Mouse (Mus musculus) kidney, adult 2 months (tissue): ENCODE data around the gene Fars2. TPM values are rescaled to one million over a fixed set of nuclear protein-coding genes. Genes with fewer than 3 reads are reported as not detected.

Experiments used
- DNase-seq: peaks from one replicate; pipeline ENCODE4 v3.0.0; 2021
- H3K27ac ChIP-seq: fragments of 200-500 bp; 2 replicates; pipeline ENCODE4 v1.5.1; 2012; ENCODE audit warnings: low read depth, low read length, control low read depth, inconsistent platforms; ENCODE audit not compliant: insufficient read depth
- H3K27me3 ChIP-seq: fragments of 200-500 bp; replicated peaks from 2 replicates; pipeline ENCODE4 v1.6.1; 2012; ENCODE audit warnings: mild to moderate bottlenecking, moderate library complexity, low read length, inconsistent platforms; ENCODE audit not compliant: control insufficient read depth, insufficient read depth
- H3K36me3 ChIP-seq: fragments of 200-500 bp; 2 replicates; pipeline ENCODE4 v1.6.1; 2012; ENCODE audit warnings: mild to moderate bottlenecking, moderate library complexity, low read length, inconsistent platforms; ENCODE audit not compliant: control insufficient read depth, insufficient read depth
- H3K4me1 ChIP-seq: fragments of 200-500 bp; 2 replicates; pipeline ENCODE4 v1.6.1; 2011; ENCODE audit warnings: low read length; ENCODE audit not compliant: control insufficient read depth, insufficient read depth
- H3K4me3 ChIP-seq: fragments of 200-500 bp; 2 replicates; pipeline ENCODE4 v1.5.1; 2011; ENCODE audit warnings: mild to moderate bottlenecking, low read depth, low read length, control low read depth; ENCODE audit not compliant: insufficient read depth
- CTCF ChIP-seq: fragments of 200-500 bp; conservative IDR thresholded peaks from 2 replicates; pipeline ENCODE4 v1.5.1; 2011; ENCODE audit warnings: low read depth, mild to moderate bottlenecking, control low read depth, low read length, moderate library complexity, mixed read lengths; ENCODE audit not compliant: insufficient read depth, insufficient read length
- POLR2A ChIP-seq: fragments of 200-500 bp; IDR thresholded peaks from one replicate; pipeline ENCODE4 v1.6.1; 2011; ENCODE audit warnings: low read depth, low read length, control low read depth
- WGBS: fragments of 180-500 bp; shearing (Covaris S2); methylation state at CpG from one replicate; pipeline ENCODE4 v1.1.7; 2018; 5-methylcytosine and 5-hydroxymethylcytosine counted together
- polyA plus RNA-seq: library from polyadenylated mRNA; depleted of rRNA; stranded (reverse); fragments of >200 nt; gene quantifications from 2 replicates; pipeline ENCODE4 v1.2.3, GENCODE M21; 2012

Gene Fars2
- polyA plus RNA-seq, 1 experiment, result 99.1 TPM

GRCm38 (mm10) chr13:36477648-36478047, 360.4 kb downstream of the Fars2 start:
- Histone ChIP-seq H3K4me3 (no peak overlapping the region), H3K36me3 (no peaks in the 10 kb centered on the region), H3K27ac (no peak overlapping the region), H3K27me3 (no peaks in the 10 kb centered on the region), H3K4me1 (no peaks in the 10 kb centered on the region)
- WGBS, result 70% methylated on average over 5 of the region's 5 CpGs
- no peak for DNase-seq
- TF ChIP-seq CTCF, result no peak
- no peak for TF ChIP-seq POLR2A

GRCm38 (mm10) chr13:36478243-36478642, 361.0 kb downstream of the Fars2 start:
- no peak overlapping the region for H3K4me3 ChIP-seq
- no peak for DNase-seq
- no peaks in the 10 kb centered on the region for H3K36me3 ChIP-seq
- H3K4me1 ChIP-seq, result no peaks in the 10 kb centered on the region
- no peaks in the 10 kb centered on the region for H3K27me3 ChIP-seq
- H3K27ac ChIP-seq, result no peak overlapping the region
- TF ChIP-seq CTCF, result no peak
- TF ChIP-seq POLR2A, result no peak
- 82% methylated on average over 3 of the region's 3 CpGs for WGBS

- H3K27ac ChIP-seq, result no peak overlapping the region
- peaks cover 2% of the 10 kb centered on the region; the same call in 1 of the 2 replicates for H3K4me1 ChIP-seq
- no peaks in the 10 kb centered on the region for H3K36me3 ChIP-seq
- 95% methylated on average over 2 of the region's 2 CpGs for WGBS
- no peaks in the 10 kb centered on the region for H3K27me3 ChIP-seq
- no peak overlapping the region for H3K4me3 ChIP-seq
- DNase-seq, result no peak
- no peak for TF ChIP-seq CTCF
- no peak for TF ChIP-seq POLR2A
These were observed 362.9 kb downstream of the Fars2 start for GRCm38 (mm10) chr13:36480101-36480500.

- WGBS, result 63% methylated on average over 2 of the region's 2 CpGs
- Histone ChIP-seq H3K4me1 (peaks cover 2% of the 10 kb centered on the region; the same call in 1 of the 2 replicates), H3K27me3 (no peaks in the 10 kb centered on the region), H3K4me3 (no peak overlapping the region), H3K27ac (no peak overlapping the region), H3K36me3 (no peaks in the 10 kb centered on the region)
- DNase-seq, result peak; percentile 84
- TF ChIP-seq POLR2A, result no peak
- TF ChIP-seq CTCF, result no peak
These were observed 367.2 kb downstream of the Fars2 start for GRCm38 (mm10) chr13:36484391-36484790.

GRCm38 (mm10) chr13:36486756-36487155, 369.5 kb downstream of the Fars2 start:
- Histone ChIP-seq H3K4me3 (no peak overlapping the region), H3K4me1 (peaks cover 2% of the 10 kb centered on the region; the same call in 1 of the 2 replicates), H3K36me3 (no peaks in the 10 kb centered on the region), H3K27me3 (no peaks in the 10 kb centered on the region), H3K27ac (no peak overlapping the region)
- TF ChIP-seq POLR2A, result no peak
- no peak for TF ChIP-seq CTCF
- DNase-seq, result no peak
- WGBS, result 87% methylated on average over 11 of the region's 11 CpGs

GRCm38 (mm10) chr13:36489365-36489764, 372.2 kb downstream of the Fars2 start:
- Histone ChIP-seq H3K36me3 (no peaks in the 10 kb centered on the region), H3K4me3 (no peak overlapping the region), H3K27me3 (no peaks in the 10 kb centered on the region), H3K4me1 (peaks cover 2% of the 10 kb centered on the region; the same call in 1 of the 2 replicates), H3K27ac (no peak overlapping the region)
- DNase-seq, result no peak
- 88% methylated on average over 2 of the region's 2 CpGs for WGBS
- TF ChIP-seq CTCF (no peak), POLR2A (no peak)

GRCm38 (mm10) chr13:36490612-36491011, 373.4 kb downstream of the Fars2 start:
- no peak for DNase-seq
- H3K4me3 ChIP-seq, result no peak overlapping the region
- no peak overlapping the region for H3K27ac ChIP-seq
- H3K36me3 ChIP-seq, result no peaks in the 10 kb centered on the region
- no peak for TF ChIP-seq CTCF
- 51% methylated on average over 7 of the region's 7 CpGs for WGBS
- H3K4me1 ChIP-seq, result no peaks in the 10 kb centered on the region
- no peaks in the 10 kb centered on the region for H3K27me3 ChIP-seq

- no peak overlapping the region for H3K4me3 ChIP-seq
- 79% methylated on average over 3 of the region's 3 CpGs for WGBS
- H3K4me1 ChIP-seq, result no peaks in the 10 kb centered on the region; the same call in 1 of the 2 replicates
- no peaks in the 10 kb centered on the region for H3K36me3 ChIP-seq
- H3K27ac ChIP-seq, result no peak overlapping the region
- TF ChIP-seq CTCF (no peak), POLR2A (no peak)
- no peaks in the 10 kb centered on the region for H3K27me3 ChIP-seq
- no peak for DNase-seq
These were observed 375.2 kb downstream of the Fars2 start for GRCm38 (mm10) chr13:36492397-36492796.
